Mouse (Mus musculus): ENCODE data around the gene Cadps. TPM values are rescaled to one million over a fixed set of nuclear protein-coding genes. Genes with fewer than 3 reads are reported as not detected.

Cadps gene
- polyA plus RNA-seq, 1 experiment from 2014 or later, result 0.03 TPM

DNA sequence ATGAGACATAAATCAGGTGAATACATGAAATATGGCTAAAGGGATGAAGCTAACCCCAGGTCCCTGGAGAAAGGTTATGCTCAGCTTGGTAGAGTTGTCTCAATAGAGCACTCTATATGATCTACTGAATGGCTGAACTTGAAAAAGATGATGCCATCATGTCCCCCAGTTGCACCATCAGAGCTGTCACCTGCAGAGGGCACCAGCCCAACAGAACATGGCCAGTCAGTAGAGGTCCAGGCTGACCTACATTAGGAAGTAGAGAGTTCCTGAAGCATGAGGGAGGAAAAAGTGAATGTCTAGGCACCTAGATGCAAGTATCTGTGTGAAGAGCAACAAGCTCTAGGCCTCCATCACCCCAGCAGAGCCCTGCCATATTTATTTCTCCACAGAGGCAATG lies 273.6 kb downstream of the Cadps start:
- no peak for ATAC-seq (ENCODE audit: low read depth)
- Histone ChIP-seq H3K27ac (no peak overlapping the region), H3K4me2 (no peak overlapping the region), H3K4me1 (replicated peaks) (no peaks in the 10 kb centered on the region), H3K27me3 (no peaks in the 10 kb centered on the region), H3K36me3 (no peaks in the 10 kb centered on the region), H3K4me3 (replicated peaks) (no peak overlapping the region), H3K9ac (no peak overlapping the region), H3K9me3 (replicated peaks) (no peaks in the 10 kb centered on the region)
- DNase-seq, result no peak

DNA sequence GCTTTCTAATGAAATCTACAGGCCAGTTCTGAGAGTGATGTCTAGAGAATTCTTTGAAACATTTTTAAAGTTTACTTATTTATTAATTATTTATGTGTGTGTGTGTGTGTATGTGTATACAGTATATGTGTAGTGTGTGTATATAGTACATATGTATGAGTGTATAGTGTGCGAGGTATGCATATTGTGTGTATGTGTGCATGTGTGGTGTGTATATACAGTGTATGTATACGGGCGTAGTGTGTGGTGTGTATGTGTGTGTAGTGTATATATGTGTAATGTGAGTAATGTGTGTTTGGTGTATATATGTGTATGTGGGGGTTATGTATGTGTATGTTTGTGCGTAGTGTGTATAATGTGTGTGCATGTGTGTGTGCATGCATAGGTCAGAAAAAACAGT lies 275.4 kb downstream of the Cadps start:
- Histone ChIP-seq H3K27me3 (no peaks in the 10 kb centered on the region), H3K9ac (no peak overlapping the region), H3K9me3 (replicated peaks) (no peaks in the 10 kb centered on the region), H3K4me3 (replicated peaks) (no peak overlapping the region), H3K36me3 (no peaks in the 10 kb centered on the region), H3K4me1 (replicated peaks) (no peaks in the 10 kb centered on the region), H3K27ac (no peak overlapping the region), H3K4me2 (no peak overlapping the region)
- DNase-seq (no peak), ATAC-seq (ENCODE audit: low read depth) (no peak)
- 82% methylated on average over 4 of the region's 4 CpGs for WGBS (ENCODE audit: insufficient replicate concordance)

DNA sequence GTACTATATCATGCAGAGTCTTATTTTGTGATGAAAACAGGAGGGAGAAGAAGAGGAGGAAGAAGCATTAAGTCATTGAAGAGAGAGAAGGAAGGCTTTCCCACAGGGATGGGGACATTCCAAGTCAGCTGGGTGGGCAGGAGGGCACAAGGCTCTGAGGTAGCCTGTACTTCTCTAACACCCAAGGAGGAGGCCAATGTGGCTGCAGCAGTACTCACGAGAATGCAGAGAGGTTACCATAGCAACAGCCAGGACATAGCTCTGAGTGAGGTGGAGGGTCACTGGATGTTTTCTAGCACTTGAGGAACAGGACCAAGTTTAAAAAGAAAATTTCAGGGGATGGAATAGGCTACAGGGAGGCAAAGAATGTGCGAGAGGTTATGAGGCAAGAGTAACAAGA lies 281.1 kb downstream of the Cadps start:
- no peak overlapping the region for H3K4me3 ChIP-seq (replicated peaks)
- H3K27me3 ChIP-seq, result no peaks in the 10 kb centered on the region
- H3K36me3 ChIP-seq, result no peaks in the 10 kb centered on the region
- DNase-seq, result no peak
- no peaks in the 10 kb centered on the region for H3K4me1 ChIP-seq (replicated peaks)
- ATAC-seq (ENCODE audit: low read depth), result no peak
- H3K27ac ChIP-seq, result no peak overlapping the region
- no peaks in the 10 kb centered on the region for H3K9me3 ChIP-seq (replicated peaks)
- 37% methylated on average over 2 of the region's 2 CpGs for WGBS (ENCODE audit: insufficient replicate concordance)
- no peak overlapping the region for H3K9ac ChIP-seq
- no peak overlapping the region for H3K4me2 ChIP-seq

DNA sequence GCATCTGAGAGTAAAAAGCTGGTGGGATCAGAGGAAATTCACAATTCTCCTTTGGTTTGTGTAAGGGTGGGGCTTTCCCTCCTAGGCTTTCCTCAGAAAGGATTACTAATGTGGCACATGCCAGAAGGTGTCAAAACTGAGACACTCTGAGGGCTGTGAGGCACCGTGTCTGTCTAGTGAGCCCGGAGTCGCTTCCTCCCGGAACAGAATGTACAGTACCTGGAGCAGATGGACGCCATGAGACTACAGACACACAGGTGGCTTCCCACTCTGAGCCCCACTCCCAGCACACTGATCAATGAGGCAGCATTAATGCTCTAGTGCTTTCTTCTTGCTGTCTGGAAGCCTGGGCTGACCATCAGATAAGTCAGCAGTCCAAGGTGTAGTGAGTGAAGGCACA lies 283.8 kb downstream of the Cadps start:
- no peaks in the 10 kb centered on the region for H3K9me3 ChIP-seq (replicated peaks)
- H3K4me3 ChIP-seq (replicated peaks), result no peak overlapping the region
- WGBS (ENCODE audit: insufficient replicate concordance), result 71% methylated on average over 5 of the region's 5 CpGs
- H3K27me3 ChIP-seq, result no peaks in the 10 kb centered on the region
- no peak overlapping the region for H3K9ac ChIP-seq
- H3K27ac ChIP-seq, result no peak overlapping the region
- no peaks in the 10 kb centered on the region for H3K4me1 ChIP-seq (replicated peaks)
- ATAC-seq (ENCODE audit: low read depth) (no peak), DNase-seq (no peak)
- H3K4me2 ChIP-seq, result no peak overlapping the region
- no peaks in the 10 kb centered on the region for H3K36me3 ChIP-seq

DNA sequence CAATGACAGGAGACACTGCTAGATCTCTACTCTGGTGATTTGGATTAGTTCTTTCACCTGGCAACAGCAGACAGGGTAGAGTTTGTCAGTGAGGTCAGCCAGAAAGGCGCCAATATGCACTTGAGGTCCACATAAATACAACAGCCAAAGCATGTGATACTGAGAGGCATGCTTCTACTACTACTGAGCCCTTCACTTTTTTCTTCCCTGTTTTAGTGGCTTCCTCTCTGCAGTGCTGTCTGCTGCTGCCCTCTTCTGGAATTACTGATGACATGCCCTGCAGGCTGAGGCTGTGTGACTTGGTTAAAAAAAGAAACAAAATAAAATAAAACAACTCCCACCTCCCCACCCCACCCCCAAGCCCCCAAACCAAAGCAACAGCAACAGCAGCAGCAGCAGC lies 291.8 kb downstream of the Cadps start:
- H3K36me3 ChIP-seq, result no peaks in the 10 kb centered on the region
- DNase-seq (no peak), ATAC-seq (ENCODE audit: low read depth) (no peak)
- H3K4me2 ChIP-seq, result no peak overlapping the region
- WGBS (ENCODE audit: insufficient replicate concordance), result 21% methylated on average over 1 of the region's 1 CpGs
- no peak overlapping the region for H3K4me3 ChIP-seq (replicated peaks)
- no peaks in the 10 kb centered on the region for H3K4me1 ChIP-seq (replicated peaks)
- H3K9ac ChIP-seq, result no peak overlapping the region
- H3K9me3 ChIP-seq (replicated peaks), result no peaks in the 10 kb centered on the region
- no peaks in the 10 kb centered on the region for H3K27me3 ChIP-seq
- H3K27ac ChIP-seq, result no peak overlapping the region

DNA sequence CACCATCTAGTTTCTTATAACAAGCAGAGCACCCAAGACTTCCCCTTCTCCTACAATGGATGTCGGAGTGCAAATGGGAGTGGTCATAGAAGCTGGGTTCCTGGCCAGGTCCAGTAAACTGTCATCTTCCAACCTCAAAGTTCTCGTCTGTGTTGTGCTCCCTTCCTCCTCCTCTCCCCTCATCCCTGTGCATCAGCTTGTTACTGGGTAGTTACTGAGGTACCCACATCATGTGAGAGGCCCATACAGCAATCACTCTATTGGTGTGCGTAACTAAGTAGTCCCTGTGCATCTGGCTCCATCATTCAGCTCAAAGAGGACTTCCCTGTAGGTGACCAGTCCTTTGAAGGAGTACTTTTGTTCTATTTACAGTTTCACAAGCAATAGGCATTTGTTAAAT lies 292.3 kb downstream of the Cadps start:
- Histone ChIP-seq H3K4me2 (no peak overlapping the region), H3K9me3 (replicated peaks) (no peaks in the 10 kb centered on the region), H3K27ac (no peak overlapping the region), H3K36me3 (no peaks in the 10 kb centered on the region), H3K9ac (no peak overlapping the region), H3K4me1 (replicated peaks) (no peaks in the 10 kb centered on the region), H3K4me3 (replicated peaks) (no peak overlapping the region), H3K27me3 (no peaks in the 10 kb centered on the region)
- DNase-seq, result no peak
- WGBS (ENCODE audit: insufficient replicate concordance), result 45% methylated on average over 3 of the region's 3 CpGs
- no peak for ATAC-seq (ENCODE audit: low read depth)

DNA sequence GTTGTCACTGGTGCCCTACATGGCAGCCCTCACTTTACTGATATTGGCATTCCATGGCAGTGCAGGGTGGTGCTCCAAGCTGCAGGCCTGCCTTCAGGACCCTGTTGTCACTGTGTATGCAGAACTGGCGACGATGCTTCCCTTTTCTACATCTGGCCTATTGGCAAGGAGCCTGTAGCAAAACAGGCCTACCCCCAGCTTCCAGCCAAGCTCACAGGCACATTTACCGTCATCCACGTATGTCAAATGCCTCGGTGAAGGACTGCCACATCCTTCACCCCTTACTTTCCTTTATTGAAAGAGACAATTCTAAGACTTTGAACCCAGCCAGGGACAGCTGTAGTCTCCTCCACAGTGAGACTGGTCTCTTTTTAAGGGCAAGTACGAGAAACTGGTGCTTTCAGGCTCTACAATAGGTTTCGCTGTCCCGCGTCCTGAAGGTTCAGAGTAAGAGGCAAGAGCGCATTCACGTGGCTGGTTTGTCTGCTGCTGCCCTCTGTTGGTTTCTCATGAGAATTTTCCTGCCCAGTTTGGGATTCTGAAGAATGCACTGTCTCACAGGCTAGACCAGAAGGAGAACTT lies 292.8 kb downstream of the Cadps start:
- H3K36me3 ChIP-seq, result no peaks in the 10 kb centered on the region
- H3K4me1 ChIP-seq (replicated peaks), result no peaks in the 10 kb centered on the region
- no peaks in the 10 kb centered on the region for H3K27me3 ChIP-seq
- H3K4me2 ChIP-seq, result no peak overlapping the region
- peak; percentile 3 for DNase-seq
- no peak overlapping the region for H3K4me3 ChIP-seq (replicated peaks)
- ATAC-seq (ENCODE audit: low read depth), result no peak
- WGBS (ENCODE audit: insufficient replicate concordance), result 9% methylated on average over 11 of the region's 11 CpGs
- H3K27ac ChIP-seq, result no peak overlapping the region
- no peaks in the 10 kb centered on the region for H3K9me3 ChIP-seq (replicated peaks)
- no peak overlapping the region for H3K9ac ChIP-seq

DNA sequence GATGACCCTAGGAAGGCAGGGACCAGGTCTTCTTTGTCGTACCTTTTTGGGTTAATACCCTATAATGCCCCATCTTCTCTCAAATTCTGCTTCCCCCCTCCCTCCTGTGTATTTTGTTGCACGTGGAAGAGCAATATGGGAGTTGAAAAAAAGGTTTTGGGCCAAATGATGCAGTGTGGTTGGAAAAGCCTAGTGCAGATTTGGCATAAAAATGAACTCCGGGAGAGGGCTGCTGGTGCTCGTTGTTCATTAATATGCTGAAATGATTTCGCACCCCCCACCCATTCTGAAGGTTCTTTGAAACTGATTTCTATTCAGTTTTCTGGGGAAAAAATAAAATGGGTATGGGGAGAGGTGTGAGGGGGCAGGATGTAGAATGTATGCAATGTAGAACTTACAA lies 295.6 kb downstream of the Cadps start:
- Histone ChIP-seq H3K27me3 (no peaks in the 10 kb centered on the region), H3K4me3 (replicated peaks) (no peak overlapping the region), H3K4me1 (replicated peaks) (no peaks in the 10 kb centered on the region), H3K36me3 (no peaks in the 10 kb centered on the region), H3K4me2 (no peak overlapping the region), H3K9me3 (replicated peaks) (no peaks in the 10 kb centered on the region), H3K27ac (no peak overlapping the region), H3K9ac (no peak overlapping the region)
- ATAC-seq (ENCODE audit: low read depth), result no peak
- 56% methylated on average over 5 of the region's 5 CpGs for WGBS (ENCODE audit: insufficient replicate concordance)
- no peak for DNase-seq

DNA sequence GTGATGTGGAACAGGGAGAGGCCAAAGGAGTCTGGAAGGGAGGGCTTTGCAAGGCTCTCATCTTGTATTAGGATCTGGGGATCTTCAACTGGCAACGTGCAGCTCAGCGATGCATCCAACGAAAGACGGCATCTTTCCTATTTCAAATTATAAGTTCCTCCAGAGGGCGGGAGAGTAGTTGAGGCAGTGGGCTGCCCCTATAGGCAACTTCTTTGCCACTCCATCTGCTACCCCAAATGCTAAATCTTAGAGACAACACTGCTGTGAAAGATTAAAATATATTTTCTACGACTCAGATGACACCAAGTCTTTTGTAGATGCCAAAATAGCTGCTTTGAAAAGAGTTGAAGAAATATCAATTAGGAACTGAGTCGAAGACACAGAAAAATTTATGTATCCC lies 315.9 kb downstream of the Cadps start:
- H3K36me3 ChIP-seq, result no peaks in the 10 kb centered on the region
- ATAC-seq (ENCODE audit: low read depth) (no peak), DNase-seq (no peak)
- H3K4me1 ChIP-seq (replicated peaks), result no peaks in the 10 kb centered on the region
- no peak overlapping the region for H3K27ac ChIP-seq
- H3K9ac ChIP-seq, result no peak overlapping the region
- no peak overlapping the region for H3K4me3 ChIP-seq (replicated peaks)
- no peak overlapping the region for H3K4me2 ChIP-seq
- no peaks in the 10 kb centered on the region for H3K27me3 ChIP-seq
- WGBS (ENCODE audit: insufficient replicate concordance), result 66% methylated on average over 7 of the region's 7 CpGs
- no peaks in the 10 kb centered on the region for H3K9me3 ChIP-seq (replicated peaks)

DNA sequence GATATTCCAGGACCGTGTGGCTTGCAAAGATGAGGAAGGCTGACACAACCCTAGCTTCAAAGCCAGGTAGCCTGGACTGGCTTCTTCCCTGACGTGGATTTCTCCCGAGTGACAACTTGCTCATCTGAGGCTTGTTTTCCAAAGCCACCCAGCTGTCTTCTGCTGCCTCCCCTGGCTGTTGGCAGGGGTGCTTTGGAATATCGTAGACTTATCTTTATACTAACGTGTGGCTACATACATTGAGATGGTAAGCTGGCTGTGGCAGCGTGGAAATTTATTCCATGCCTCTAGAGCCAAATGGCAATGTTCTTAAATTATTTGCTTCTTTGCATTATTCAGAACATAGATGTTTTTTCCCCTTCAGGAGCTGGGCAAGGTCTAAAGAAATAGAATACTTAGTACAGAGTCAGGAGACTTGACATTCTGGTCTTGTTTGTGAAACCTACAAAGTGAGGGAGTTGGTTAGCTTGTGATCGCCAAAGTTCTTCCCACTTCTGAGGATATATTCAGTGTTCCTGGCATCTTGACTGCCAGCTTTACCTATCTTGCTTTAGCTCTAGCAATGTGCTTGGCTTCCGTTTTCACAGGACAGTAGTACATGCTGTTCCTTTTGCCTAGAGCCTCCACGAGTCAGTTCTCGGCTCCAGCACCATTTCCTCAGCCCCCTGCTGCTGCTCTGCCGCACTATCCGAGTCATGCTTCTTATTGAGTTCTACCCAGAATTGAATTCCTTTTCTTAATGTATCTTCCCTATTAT lies 318.5 kb downstream of the Cadps start:
- H3K27me3 ChIP-seq, result no peaks in the 10 kb centered on the region
- no peak overlapping the region for H3K4me3 ChIP-seq (replicated peaks)
- DNase-seq (no peak), ATAC-seq (ENCODE audit: low read depth) (no peak)
- no peaks in the 10 kb centered on the region for H3K36me3 ChIP-seq
- no peak overlapping the region for H3K4me2 ChIP-seq
- no peaks in the 10 kb centered on the region for H3K4me1 ChIP-seq (replicated peaks)
- 61% methylated on average over 12 of the region's 12 CpGs for WGBS (ENCODE audit: insufficient replicate concordance)
- no peak overlapping the region for H3K9ac ChIP-seq
- H3K9me3 ChIP-seq (replicated peaks), result no peaks in the 10 kb centered on the region
- no peak overlapping the region for H3K27ac ChIP-seq

DNA sequence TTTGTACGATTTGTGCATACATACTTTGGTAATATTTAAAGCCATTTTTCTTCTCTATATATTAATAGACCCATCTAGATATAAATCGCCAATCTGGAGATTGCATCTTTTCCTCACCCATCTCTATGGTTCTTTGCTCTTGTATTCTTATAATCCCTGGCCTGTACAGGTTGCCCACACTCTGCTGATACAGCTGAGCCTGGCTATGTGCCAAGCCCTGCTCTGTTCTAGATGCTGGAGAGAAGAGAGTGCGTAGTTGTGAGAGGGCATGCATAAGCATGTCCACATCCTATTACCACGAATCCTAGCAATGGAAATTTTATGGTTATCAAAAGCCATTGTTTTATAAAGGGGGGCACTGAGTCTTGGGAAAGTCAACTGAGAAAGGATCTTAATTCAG lies 360.7 kb downstream of the Cadps start:
- Histone ChIP-seq H3K36me3 (no peaks in the 10 kb centered on the region), H3K27me3 (no peaks in the 10 kb centered on the region), H3K9me3 (replicated peaks) (no peaks in the 10 kb centered on the region), H3K27ac (no peak overlapping the region), H3K9ac (no peak overlapping the region), H3K4me1 (replicated peaks) (no peaks in the 10 kb centered on the region), H3K4me2 (no peak overlapping the region), H3K4me3 (replicated peaks) (no peak overlapping the region)
- ATAC-seq (ENCODE audit: low read depth) (no peak), DNase-seq (no peak)
- 62% methylated on average over 4 of the region's 4 CpGs for WGBS (ENCODE audit: insufficient replicate concordance)

DNA sequence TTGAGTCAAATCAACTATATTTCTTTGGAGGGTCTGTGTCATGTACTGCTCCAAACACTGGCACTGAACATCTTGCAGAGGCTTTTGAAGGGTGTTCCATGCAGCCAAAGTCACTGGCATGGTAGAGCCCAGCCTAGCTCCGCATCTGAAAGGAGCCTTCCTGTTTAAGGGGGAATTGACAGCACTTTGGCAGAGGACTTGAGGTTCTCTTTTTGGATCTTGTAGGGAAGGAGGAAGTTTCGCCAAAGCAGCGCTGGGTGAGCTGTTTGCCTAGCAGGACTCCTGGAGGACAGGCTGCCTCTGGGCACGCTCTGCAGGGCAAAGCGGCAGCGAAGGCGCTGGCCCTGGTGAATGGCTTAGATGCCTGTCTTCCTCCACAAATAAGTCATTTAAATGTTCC lies 363.2 kb downstream of the Cadps start:
- Histone ChIP-seq H3K27me3 (no peaks in the 10 kb centered on the region), H3K36me3 (no peaks in the 10 kb centered on the region), H3K4me1 (replicated peaks) (no peaks in the 10 kb centered on the region), H3K4me3 (replicated peaks) (no peak overlapping the region), H3K4me2 (no peak overlapping the region), H3K27ac (no peak overlapping the region), H3K9me3 (replicated peaks) (no peaks in the 10 kb centered on the region), H3K9ac (no peak overlapping the region)
- WGBS (ENCODE audit: insufficient replicate concordance), result 49% methylated on average over 7 of the region's 7 CpGs
- DNase-seq (no peak), ATAC-seq (ENCODE audit: low read depth) (no peak)

Measured in liver, embryonic 13.5 days (tissue).